Comparison of ENCODE assay signal across 21 mouse cellular contexts in genomic region chr1:60610631-60611030, GRCm38 (mm10). TPM values are rescaled to one million over a fixed set of nuclear protein-coding genes. Genes with fewer than 3 reads are reported as not detected.
DNase-seq lines count a peak whose midpoint lies in the region; ATAC-seq and TF ChIP-seq lines count a peak whose summit lies in the region.
"Had no signal": no experiment of that assay in that cellular context is flagged by ENCODE, and none has a peak within 500 bp of the region (broad histone marks: within the 10 kb centered on the region; RNA-seq: fewer than 3 reads in every experiment).

No protein-coding gene starts in this region.

- no peaks in the 10 kb centered on the region for H3K27me3 ChIP-seq in heart, embryonic 10.5 days (ENCODE audit: insufficient read depth, poor library complexity, severe bottlenecking)
- no peaks in the 10 kb centered on the region for H3K27me3 ChIP-seq in heart, embryonic 13.5 days (replicated peaks)
- no peaks in the 10 kb centered on the region for H3K27me3 ChIP-seq in heart, postnatal 0 days (ENCODE audit: control insufficient read depth, insufficient read depth, low read length)
- H3K27me3 ChIP-seq: forebrain, embryonic 13.5 days; hindbrain, embryonic 13.5 days had no signal

- peak overlapping the region; percentile 56 for H3K27ac ChIP-seq in gastrocnemius, adult 2 months
- H3K27ac ChIP-seq in heart, embryonic 10.5 days: peak overlapping the region; percentile 37; the same call in 1 of the 2 replicates
- H3K27ac ChIP-seq in heart, embryonic 13.5 days (replicated peaks): peak overlapping the region; percentile 81
- peak overlapping the region; percentile 77 for H3K27ac ChIP-seq in heart, postnatal 0 days (ENCODE audit: low read depth)
- H3K27ac ChIP-seq: embryonic facial prominence, embryonic 10.5 days; forebrain, embryonic 13.5 days; hindbrain, embryonic 13.5 days; hindbrain, postnatal 0 days had no signal

- H3K9ac ChIP-seq in heart, embryonic 13.5 days: no peak overlapping the region
- no peak overlapping the region for H3K9ac ChIP-seq in heart, postnatal 0 days (replicated peaks; ENCODE audit: low read depth, low read length)
- H3K9ac ChIP-seq: forebrain, embryonic 13.5 days; forebrain, postnatal 0 days; hindbrain, embryonic 13.5 days had no signal

- H3K4me3 ChIP-seq in gastrocnemius, adult 2 months: no peak overlapping the region
- no peak overlapping the region for H3K4me3 ChIP-seq in heart, embryonic 10.5 days
- no peak overlapping the region for H3K4me3 ChIP-seq in heart, embryonic 13.5 days
- no peak overlapping the region for H3K4me3 ChIP-seq in heart, postnatal 0 days (ENCODE audit: low read depth, low read length)
- H3K4me3 ChIP-seq: embryonic facial prominence, embryonic 10.5 days; forebrain, embryonic 13.5 days; hindbrain, embryonic 13.5 days had no signal

- no peak overlapping the region for H3K4me2 ChIP-seq in heart, embryonic 13.5 days
- no peak overlapping the region for H3K4me2 ChIP-seq in heart, postnatal 0 days (ENCODE audit: low read depth, low read length)
- H3K4me2 ChIP-seq: forebrain, embryonic 13.5 days; hindbrain, embryonic 13.5 days had no signal

- no peak for TF ChIP-seq CTCF in gastrocnemius, adult 2 months (IDR thresholded peaks at IDR 0.05)
- no peak for TF ChIP-seq CTCF in heart, postnatal 0 days (IDR thresholded peaks at IDR 0.05; ENCODE audit: low read depth)

- ATAC-seq in heart, embryonic 13.5 days (ENCODE audit: extremely low read depth, insufficient number of reproducible peaks, low FRiP score, low TSS enrichment): 0 out of 2 replicates have a peak, but pooled peaks have one; percentile 17
- no peak; the same call in 1 of the 2 replicates for ATAC-seq in heart, postnatal 0 days (ENCODE audit: insufficient read depth, low read depth)
- ATAC-seq: CD4-positive, CD25-positive, alpha-beta regulatory T cell, adult 4 months; forebrain, embryonic 13.5 days; forebrain, postnatal 0 days; hindbrain, postnatal 0 days had no signal

- WGBS in heart, embryonic 10.5 days: 33% methylated on average over 4 of the region's 4 CpGs
- 26% methylated on average over 4 of the region's 4 CpGs for WGBS in heart, embryonic 13.5 days
- WGBS in heart, postnatal 0 days: 31% methylated on average over 4 of the region's 4 CpGs

- H3K36me3 ChIP-seq in heart, embryonic 10.5 days: no peaks in the 10 kb centered on the region
- H3K36me3 ChIP-seq in heart, embryonic 13.5 days: no peaks in the 10 kb centered on the region
- no peaks in the 10 kb centered on the region for H3K36me3 ChIP-seq in heart, postnatal 0 days (replicated peaks; ENCODE audit: control insufficient read depth, insufficient read depth, low read length)
- H3K36me3 ChIP-seq: embryonic facial prominence, embryonic 10.5 days; G1E; hindbrain, embryonic 13.5 days had no signal

- intact Hi-C loops in gastrocnemius, adult 2 months (cut with DNase I): no loop called here
- intact Hi-C loops in heart, postnatal 25 days (cut with DNase I): no loop called here
- intact Hi-C loops in left cerebral cortex, postnatal 14 days (cut with DNase I): no loop called here

- no peaks in the 10 kb centered on the region for H3K9me3 ChIP-seq in heart, embryonic 10.5 days
- no peaks in the 10 kb centered on the region for H3K9me3 ChIP-seq in heart, embryonic 13.5 days
- H3K9me3 ChIP-seq in heart, postnatal 0 days (replicated peaks; ENCODE audit: control insufficient read depth, low read length): no peaks in the 10 kb centered on the region
- H3K9me3 ChIP-seq: embryonic facial prominence, embryonic 10.5 days; forebrain, embryonic 13.5 days; G1E; hindbrain, embryonic 13.5 days had no signal

- H3K4me1 ChIP-seq in heart, embryonic 10.5 days: peaks cover 15% of the 10 kb centered on the region
- H3K4me1 ChIP-seq in heart, embryonic 13.5 days: peaks cover 60% of the 10 kb centered on the region
- peaks cover 26% of the 10 kb centered on the region for H3K4me1 ChIP-seq in heart, postnatal 0 days (ENCODE audit: control insufficient read depth, insufficient read depth)
- H3K4me1 ChIP-seq: embryonic facial prominence, embryonic 10.5 days; forebrain, embryonic 13.5 days; hindbrain, embryonic 13.5 days had no signal

- no peak for TF ChIP-seq EP300 in heart, postnatal 0 days (IDR thresholded peaks at IDR 0.05; ENCODE audit: low read depth)

- DNase-seq in gastrocnemius, adult 2 months: no peak
- DNase-seq in gastrocnemius, postnatal 10 days: no peak
- DNase-seq in heart, embryonic 10.5 days (ENCODE audit: low spot score): peak; percentile 74
- no peak for DNase-seq in heart, postnatal 25 days (ENCODE audit: low spot score)
- no peak for DNase-seq in heart, postnatal 0 days (ENCODE audit: low spot score)
- DNase-seq in left cerebral cortex, postnatal 14 days (ENCODE audit: low spot score in 2 of 2): no peak
- DNase-seq: adrenal gland, adult 8-10 months; adrenal gland, postnatal 36 days; B cell, adult 2 months; cerebellum, adult 2 months; cerebellum, postnatal 10 days; forebrain, postnatal 0 days; kidney, adult 11 months; kidney, adult 9 months had no signal

RNA-seq across cellular contexts. Expression of gene Raph1, which starts 43.7 kb away (rescaled TPM):
- total RNA-seq in gastrocnemius, adult 2 months (2021): 10 to 100 TPM; 20.9 to 27.0 TPM
- 10 to 100 TPM; 48.1 to 79.4 TPM for total RNA-seq in gastrocnemius, postnatal 10 days (2021)
- 54.5 and 60.2 TPM in 2 replicates for polyA plus RNA-seq in heart, embryonic 10.5 days (2016; fragmentation: Nextera tagmentation; extraction: Ambion mirVana)
- 100 to 1,000 TPM; 114 to 132 TPM for total RNA-seq in heart, postnatal 25 days (2021)
- polyA plus RNA-seq in heart, embryonic 13.5 days (2015; fragmentation: Nextera tagmentation; extraction: Ambion mirVana): 56.3 and 65.1 TPM in 2 replicates
- 76.5 and 139 TPM in 2 replicates for total RNA-seq in heart, postnatal 0 days (2014; rRNA removed; ENCODE audit: low replicate concordance)
- 38.8 and 41.4 TPM in 2 replicates for polyA plus RNA-seq in heart, postnatal 0 days (2015; fragmentation: Nextera tagmentation; extraction: Ambion mirVana)
- 100 to 1,000 TPM in 1 of 2 experiments, 10 to 100 TPM in 1; 86.8 to 102 TPM for total RNA-seq in left cerebral cortex, postnatal 14 days (2021)
- polyA plus RNA-seq: G1E had no signal
